Comparison of ENCODE assay signal across 8 mouse cellular contexts in the genomic region with DNA sequence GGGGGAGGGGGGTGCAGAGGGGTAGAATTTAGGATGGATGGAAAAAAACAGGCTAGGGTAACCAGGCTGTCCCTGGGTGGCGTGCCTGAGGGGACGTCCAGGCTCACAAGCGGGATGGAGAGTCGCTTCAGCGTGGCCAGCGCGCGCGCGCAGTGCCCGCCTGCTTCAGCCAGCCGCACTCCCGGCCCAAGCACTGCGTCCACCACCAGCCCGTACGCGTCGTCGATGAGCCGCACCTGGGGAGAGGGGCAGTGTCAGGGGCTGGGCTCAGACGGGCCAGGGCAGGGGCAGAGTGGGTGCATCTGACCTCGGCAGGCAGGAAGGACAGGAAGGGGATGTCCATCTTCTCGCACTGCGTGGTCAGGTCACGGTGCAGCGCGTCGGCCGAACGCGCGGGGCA. TPM values are rescaled to one million over a fixed set of nuclear protein-coding genes. Genes with fewer than 3 reads are reported as not detected.
DNase-seq lines count a peak whose midpoint lies in the region; ATAC-seq and TF ChIP-seq lines count a peak whose summit lies in the region.

No protein-coding gene starts in this region.

- H3K27ac ChIP-seq in heart, adult 2 months, result no peak overlapping the region
- H3K27ac ChIP-seq in forebrain, embryonic 15.5 days (replicated peaks), result no peak overlapping the region
- H3K27ac ChIP-seq in liver, embryonic 14.5 days, result no peak overlapping the region

- TF ChIP-seq POLR2A in heart, adult 2 months (IDR thresholded peaks at IDR 0.05; ENCODE audit: insufficient read depth, low read depth, low read length), result no peak

- no peak for ATAC-seq in forebrain, embryonic 15.5 days (replicated peaks)
- ATAC-seq in liver, embryonic 14.5 days (ENCODE audit: insufficient read depth), result no peak

- H3K4me3 ChIP-seq in heart, adult 2 months, result peak overlapping the region; percentile 47; the same call in 1 of the 2 replicates
- peak overlapping the region; percentile 71 for H3K4me3 ChIP-seq in E14TG2a.4 (replicated peaks; ENCODE audit: low read length)
- H3K4me3 ChIP-seq in forebrain, embryonic 15.5 days, result peak overlapping the region; percentile 16
- no peak overlapping the region for H3K4me3 ChIP-seq in liver, embryonic 14.5 days (ENCODE audit: insufficient read depth in 1 of 2, low read depth in 2 of 2, low read length in 2 of 2)

- no peak for TF ChIP-seq CTCF in heart, adult 2 months (IDR thresholded peaks at IDR 0.05)
- no peak for TF ChIP-seq CTCF in E14TG2a.4 (conservative IDR thresholded peaks at IDR 0.05; ENCODE audit: low read length)
- TF ChIP-seq CTCF in liver, embryonic 14.5 days (IDR thresholded peaks at IDR 0.05; ENCODE audit: low read depth), result no peak

- H3K36me3 ChIP-seq in heart, adult 2 months (ENCODE audit: control insufficient read depth, insufficient read depth, low read length), result no peaks in the 10 kb centered on the region
- H3K36me3 ChIP-seq in E14TG2a.4 (ENCODE audit: insufficient read depth, low read length), result peaks cover 21% of the 10 kb centered on the region
- no peaks in the 10 kb centered on the region for H3K36me3 ChIP-seq in forebrain, embryonic 15.5 days
- peaks cover 5% of the 10 kb centered on the region for H3K36me3 ChIP-seq in liver, embryonic 14.5 days (replicated peaks; ENCODE audit: control insufficient read depth, insufficient read depth, low read depth)

- no peak for DNase-seq in heart, adult 2 months
- no peak for DNase-seq in heart, adult 18-20 months
- DNase-seq in liver, embryonic 14.5 days (ENCODE audit: low read depth in 3 of 3, low spot score in 3 of 3), result no peak
- no peak for DNase-seq in right cerebral cortex, postnatal 36 days (ENCODE audit: low spot score in 2 of 2)
- no peak for DNase-seq in natural killer cell, adult 2 months (ENCODE audit: low spot score in 2 of 2)
- no peak for DNase-seq in cerebellum, adult 9-11 months

- 3% methylated on average over 32 of the region's 32 CpGs for WGBS in heart, adult 2 months
- 4% methylated on average over 32 of the region's 32 CpGs for WGBS in forebrain, embryonic 15.5 days
- WGBS in liver, embryonic 14.5 days (ENCODE audit: insufficient replicate concordance), result 5% methylated on average over 32 of the region's 32 CpGs

- H3K9ac ChIP-seq in heart, adult 2 months (ENCODE audit: low read depth, low read length), result peak overlapping the region; percentile 65
- no peak overlapping the region for H3K9ac ChIP-seq in forebrain, embryonic 15.5 days (replicated peaks)
- no peak overlapping the region for H3K9ac ChIP-seq in liver, embryonic 14.5 days (replicated peaks)

- intact Hi-C loops in heart, adult 2 months (cut with DNase I), result no loop called here

- H3K9me3 ChIP-seq in E14TG2a.4 (ENCODE audit: low read length), result no peaks in the 10 kb centered on the region
- H3K9me3 ChIP-seq in forebrain, embryonic 15.5 days, result no peaks in the 10 kb centered on the region
- H3K9me3 ChIP-seq in liver, embryonic 14.5 days (ENCODE audit: control insufficient read depth, low read length), result no peaks in the 10 kb centered on the region

- TF ChIP-seq EP300 in heart, adult 2 months (IDR thresholded peaks at IDR 0.05; ENCODE audit: insufficient read depth, low read depth, low read length), result no peak
- no peak for TF ChIP-seq EP300 in liver, embryonic 14.5 days (IDR thresholded peaks at IDR 0.05; ENCODE audit: low read depth)

- H3K4me2 ChIP-seq in forebrain, embryonic 15.5 days (replicated peaks), result peak overlapping the region; percentile 25
- 0 out of 2 replicates have a peak overlapping the region, but pooled peaks have one; percentile 8 for H3K4me2 ChIP-seq in liver, embryonic 14.5 days (ENCODE audit: low read depth)

- H3K79me2 ChIP-seq in heart, adult 2 months (replicated peaks; ENCODE audit: control insufficient read depth, insufficient read depth, low read length), result no peaks in the 10 kb centered on the region

- 0 out of 2 replicates have a peak, but pooled peaks cover 3% of the 10 kb centered on the region for H3K4me1 ChIP-seq in heart, adult 2 months (ENCODE audit: control insufficient read depth, insufficient read depth, low read length)
- H3K4me1 ChIP-seq in E14TG2a.4 (replicated peaks; ENCODE audit: low read depth, low read length), result peaks cover 92% of the 10 kb centered on the region
- H3K4me1 ChIP-seq in forebrain, embryonic 15.5 days, result peaks cover 54% of the 10 kb centered on the region
- no peaks in the 10 kb centered on the region for H3K4me1 ChIP-seq in liver, embryonic 14.5 days (replicated peaks; ENCODE audit: control insufficient read depth in 2 of 2, insufficient read depth in 2 of 2, low read length in 1 of 2)

- peaks cover 16% of the 10 kb centered on the region for H3K27me3 ChIP-seq in heart, adult 2 months (ENCODE audit: control insufficient read depth, insufficient read depth, low read length)
- peaks cover 64% of the 10 kb centered on the region for H3K27me3 ChIP-seq in E14TG2a.4 (ENCODE audit: insufficient read depth, low read length)
- H3K27me3 ChIP-seq in forebrain, embryonic 15.5 days, result peaks cover 69% of the 10 kb centered on the region
- peaks cover 70% of the 10 kb centered on the region for H3K27me3 ChIP-seq in liver, embryonic 14.5 days (ENCODE audit: control insufficient read depth, insufficient read depth, low read length)

RNA-seq across cellular contexts. Expression of a gene that starts 1.4 kb away (rescaled TPM):
- total RNA-seq in heart, adult 2 months (2021), result 1 to 10 TPM; 1.5 to 1.9 TPM
- polyA plus RNA-seq in heart, adult 2 months (2012; rRNA removed), result 11.2 and 16.8 TPM in 2 replicates
- 1 to 10 TPM; 1.2 to 1.4 TPM for total RNA-seq in heart, adult 18-20 months (2021)
- polyA plus RNA-seq in forebrain, embryonic 15.5 days (2015; fragmentation: Nextera tagmentation; extraction: Ambion mirVana), result 3.6 and 4.0 TPM in 2 replicates
- polyA plus RNA-seq in liver, embryonic 14.5 days (2012; rRNA removed), result 0.03 and 0.04 TPM in 2 replicates
- polyA plus RNA-seq in liver, embryonic 14.5 days (2014; fragmentation: Nextera tagmentation; extraction: Ambion mirVana), result 0.03 TPM in 1 of 2 replicates, not detected in the other

RNA-seq across cellular contexts. Expression of a gene that starts 13.1 kb away (rescaled TPM):
- under 1 TPM; 0.16 to 0.23 TPM for total RNA-seq in heart, adult 2 months (2021)
- 0.23 and 0.49 TPM in 2 replicates for polyA plus RNA-seq in heart, adult 2 months (2012; rRNA removed)
- under 1 TPM in 1 of 2 experiments, not detected in 1; 0.25 TPM for total RNA-seq in heart, adult 18-20 months (2021)
- polyA plus RNA-seq in forebrain, embryonic 15.5 days (2015; fragmentation: Nextera tagmentation; extraction: Ambion mirVana), result 3.4 and 3.8 TPM in 2 replicates
- 0.41 and 0.50 TPM in 2 replicates for polyA plus RNA-seq in liver, embryonic 14.5 days (2012; rRNA removed)
- polyA plus RNA-seq in liver, embryonic 14.5 days (2014; fragmentation: Nextera tagmentation; extraction: Ambion mirVana), result 1.7 and 1.9 TPM in 2 replicates

RNA-seq across cellular contexts. Expression of a gene that starts 13.5 kb away (rescaled TPM):
- total RNA-seq in heart, adult 2 months (2021), result 100 to 1,000 TPM; 417 to 492 TPM
- 443 and 488 TPM in 2 replicates for polyA plus RNA-seq in heart, adult 2 months (2012; rRNA removed)
- total RNA-seq in heart, adult 18-20 months (2021), result 100 to 1,000 TPM; 455 to 494 TPM
- 173 and 179 TPM in 2 replicates for polyA plus RNA-seq in forebrain, embryonic 15.5 days (2015; fragmentation: Nextera tagmentation; extraction: Ambion mirVana)
- 26.2 and 44.8 TPM in 2 replicates for polyA plus RNA-seq in liver, embryonic 14.5 days (2012; rRNA removed)
- 109 and 113 TPM in 2 replicates for polyA plus RNA-seq in liver, embryonic 14.5 days (2014; fragmentation: Nextera tagmentation; extraction: Ambion mirVana)

RNA-seq across cellular contexts. Expression of a gene that starts 13.6 kb away (rescaled TPM):
- 10 to 100 TPM; 13.3 to 16.8 TPM for total RNA-seq in heart, adult 2 months (2021)
- polyA plus RNA-seq in heart, adult 2 months (2012; rRNA removed), result 11.5 and 14.2 TPM in 2 replicates
- total RNA-seq in heart, adult 18-20 months (2021), result 10 to 100 TPM; 13.7 to 14.2 TPM
- polyA plus RNA-seq in forebrain, embryonic 15.5 days (2015; fragmentation: Nextera tagmentation; extraction: Ambion mirVana), result 8.9 and 9.0 TPM in 2 replicates
- polyA plus RNA-seq in liver, embryonic 14.5 days (2012; rRNA removed), result 0.30 and 0.36 TPM in 2 replicates
- polyA plus RNA-seq in liver, embryonic 14.5 days (2014; fragmentation: Nextera tagmentation; extraction: Ambion mirVana), result 0.77 and 0.79 TPM in 2 replicates

RNA-seq across cellular contexts. Expression of a gene that starts 56.6 kb away (rescaled TPM):
- total RNA-seq in heart, adult 2 months (2021), result under 1 TPM; 0.23 to 0.37 TPM
- polyA plus RNA-seq in heart, adult 2 months (2012; rRNA removed), result 0.61 and 0.68 TPM in 2 replicates
- not detected for total RNA-seq in heart, adult 18-20 months (2021)
- polyA plus RNA-seq in forebrain, embryonic 15.5 days (2015; fragmentation: Nextera tagmentation; extraction: Ambion mirVana), result 54.7 and 55.3 TPM in 2 replicates
- polyA plus RNA-seq in liver, embryonic 14.5 days (2012; rRNA removed), result 2.0 and 2.5 TPM in 2 replicates
- polyA plus RNA-seq in liver, embryonic 14.5 days (2014; fragmentation: Nextera tagmentation; extraction: Ambion mirVana), result 1.7 and 3.7 TPM in 2 replicates

Comparison
In these comparisons a context has a peak if more than half of its experiments do, and no peak if none do; other contexts are left out.
1. H3K4me3 ChIP-seq: peak in heart, adult 2 months (single experiment), E14TG2a.4 (single experiment) and forebrain, embryonic 15.5 days (single experiment); none in liver, embryonic 14.5 days (0 of 2).